Mouse (Mus musculus): ENCODE data around the gene Arl9.

DNA sequence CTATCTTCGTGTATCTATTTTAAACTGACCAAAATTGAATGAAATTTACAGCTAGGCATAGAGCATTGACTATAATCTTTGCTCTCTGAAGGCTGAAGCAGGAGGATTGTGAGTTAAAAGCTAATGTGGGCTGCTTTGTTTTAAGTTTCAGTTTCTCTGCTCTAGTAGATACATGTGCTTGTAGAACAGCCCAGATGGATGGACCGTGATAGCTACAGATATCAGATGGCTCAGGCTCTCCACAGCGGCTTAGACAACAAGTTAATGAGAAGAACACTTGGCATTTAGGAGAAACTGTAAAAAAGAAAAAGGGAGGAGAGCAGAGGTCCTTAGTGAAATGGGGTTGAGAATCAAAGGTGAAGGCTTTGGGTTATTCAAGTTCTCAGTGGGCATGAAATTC is 13.1 kb upstream of the Arl9 start:
- TF ChIP-seq CTCF (IDR thresholded peaks at IDR 0.05; ENCODE audit: control insufficient read depth, insufficient read depth, low read length) = no peak
- no peak for TF ChIP-seq POLR2A (IDR thresholded peaks at IDR 0.05; ENCODE audit: borderline replicate concordance, control insufficient read depth, low read depth, low read length)

Measured in bone marrow, adult 2 months (tissue).